Comparison of ENCODE assay signal across 13 mouse cellular contexts in the genomic region with DNA sequence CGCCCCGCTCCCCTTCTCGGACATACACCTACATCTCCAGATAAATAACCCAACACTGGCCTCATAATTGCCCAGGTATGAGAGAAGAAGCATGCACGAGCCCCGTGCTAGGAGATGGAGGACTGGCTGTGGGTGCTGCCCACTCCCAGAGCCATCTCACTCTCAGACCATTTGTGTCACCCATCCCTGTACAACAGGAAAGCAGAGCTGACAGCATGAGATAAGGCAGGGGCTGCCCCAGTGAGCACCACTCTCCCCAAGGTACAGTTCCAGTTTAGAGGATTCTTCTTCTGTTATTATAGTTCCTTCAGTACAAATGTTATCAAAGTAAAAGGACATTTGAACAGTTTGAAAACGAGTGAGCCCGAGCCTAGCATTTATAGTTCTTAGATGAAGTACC.
"Had no signal": no experiment of that assay in that cellular context is flagged by ENCODE, and none has a peak within 500 bp of the region (broad histone marks: within the 10 kb centered on the region; RNA-seq: fewer than 3 reads in every experiment).

No protein-coding gene starts in this region.

- H3K9me3 ChIP-seq: kidney, embryonic 15.5 days; limb, embryonic 13.5 days; megakaryocyte, embryonic 14.5 days; midbrain, embryonic 12.5 days had no signal

- ATAC-seq: intestine, embryonic 16.5 days; lung, postnatal 0 days had no signal

- H3K9ac ChIP-seq: kidney, embryonic 15.5 days; limb, embryonic 13.5 days; midbrain, embryonic 12.5 days had no signal

- H3K27ac ChIP-seq: kidney, embryonic 15.5 days; layer of hippocampus, adult 2 months; limb, embryonic 13.5 days; midbrain, embryonic 12.5 days; stomach, postnatal 0 days had no signal

- H3K27me3 ChIP-seq: limb, embryonic 13.5 days; midbrain, embryonic 12.5 days had no signal

- DNase-seq: kidney, adult 2 months; kidney, postnatal 25 days; left cerebral cortex, postnatal 4 days; lung, adult 18-20 months; lung, postnatal 4 days had no signal

- H3K4me2 ChIP-seq: kidney, embryonic 15.5 days; limb, embryonic 13.5 days; midbrain, embryonic 12.5 days had no signal

- H3K4me3 ChIP-seq: kidney, embryonic 15.5 days; layer of hippocampus, adult 2 months; limb, embryonic 13.5 days; megakaryocyte, embryonic 14.5 days; midbrain, embryonic 12.5 days had no signal

- H3K4me1 ChIP-seq: limb, embryonic 13.5 days; midbrain, embryonic 12.5 days had no signal
